Mouse (Mus musculus) forebrain, embryonic 16.5 days (tissue): ENCODE results near the gene Olfr297. TPM values are rescaled to one million over a fixed set of nuclear protein-coding genes. Genes with fewer than 3 reads are reported as not detected.

ENCODE experiments used
- ATAC-seq: fragments of 200-750 bp; cut with Nextera tagmentation; 2 replicates; pipeline ENCODE4 v1.8.0; 2017; ENCODE audit warnings: mild to moderate bottlenecking, moderate library complexity
- H3K27ac ChIP-seq: fragments of 300-500 bp; sonication (generic); 2 replicates; pipeline ENCODE4 v1.5.1; 2014; ENCODE audit warnings: low read length, control low read depth
- H3K27me3 ChIP-seq: fragments of 300-500 bp; sonication (generic); replicated peaks from 2 replicates; pipeline ENCODE4 v1.6.1; 2014; ENCODE audit warnings: low read length; ENCODE audit not compliant: control insufficient read depth, insufficient read depth
- H3K36me3 ChIP-seq: fragments of 300-500 bp; sonication (generic); 2 replicates; pipeline ENCODE4 v1.6.1; 2014; ENCODE audit not compliant: control insufficient read depth, insufficient read depth
- H3K4me1 ChIP-seq: fragments of 300-500 bp; sonication (generic); replicated peaks from 2 replicates; pipeline ENCODE4 v1.6.1; 2014; ENCODE audit warnings: low read length; ENCODE audit not compliant: control insufficient read depth, insufficient read depth
- H3K4me2 ChIP-seq: fragments of 300-500 bp; sonication (generic); 2 replicates; pipeline ENCODE4 v1.6.1; 2014; ENCODE audit warnings: mild to moderate bottlenecking, low read length, control low read depth
- H3K4me3 ChIP-seq: fragments of 300-500 bp; sonication (generic); replicated peaks from 2 replicates; pipeline ENCODE4 v1.5.1; 2014; ENCODE audit warnings: mild to moderate bottlenecking, low read length, control low read depth
- H3K9ac ChIP-seq: fragments of 300-500 bp; sonication (generic); replicated peaks from 2 replicates; pipeline ENCODE4 v1.6.1; 2014; ENCODE audit warnings: low read depth, low read length, control low read depth
- H3K9me3 ChIP-seq: fragments of 300-500 bp; sonication (generic); 2 replicates; pipeline ENCODE4 v1.6.1; 2016; ENCODE audit warnings: low read length; ENCODE audit not compliant: control insufficient read depth
- WGBS: fragments of 180-500 bp; shearing (Covaris S2); extraction: QIAGEN DNeasy Blood & Tissue Kit; methylation state at CpG from one replicate; pipeline ENCODE4 v1.1.7; 2014; 5-methylcytosine and 5-hydroxymethylcytosine counted together
- polyA plus RNA-seq: library from polyadenylated mRNA; unstranded; fragments of >200 nt; fragmentation: Nextera tagmentation; extraction: Ambion mirVana; gene quantifications from 2 replicates; pipeline ENCODE4 v1.2.1, GENCODE M21; 2015

The Olfr297 gene
- polyA plus RNA-seq, result not detected in 2 replicates

DNA sequence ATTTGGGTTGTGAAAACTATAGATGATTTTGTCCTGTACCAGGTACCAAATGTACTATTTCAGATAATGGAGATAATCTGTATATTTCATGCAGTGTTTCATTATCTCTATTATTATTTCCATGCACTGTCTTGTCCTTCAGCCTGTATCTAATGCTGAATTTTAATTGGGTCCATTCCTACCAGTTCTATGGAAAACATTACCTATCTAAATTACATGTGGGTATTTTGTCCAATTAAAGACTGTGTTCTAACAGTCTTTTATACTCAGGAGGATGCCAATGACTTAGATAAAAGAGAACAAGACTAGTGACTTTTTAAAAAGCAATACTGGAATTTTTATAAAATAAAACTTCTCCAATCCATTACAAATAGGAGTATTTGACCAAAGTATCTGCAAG lies at the start of gene Olfr297:
Gene Olfr297 (plus strand): TSS at position 301 of the 400 bp plus-strand sequence.
- Histone ChIP-seq H3K27ac (no peak within 1 kb of the TSS), H3K9me3 (no peaks in the 10 kb centered on the region), H3K36me3 (no peaks in the 10 kb centered on the region), H3K4me2 (no peak within 1 kb of the TSS), H3K4me1 (no peaks in the 10 kb centered on the region), H3K27me3 (no peaks in the 10 kb centered on the region), H3K4me3 (no peak within 1 kb of the TSS), H3K9ac (no peak within 1 kb of the TSS)
- no peak for ATAC-seq

DNA sequence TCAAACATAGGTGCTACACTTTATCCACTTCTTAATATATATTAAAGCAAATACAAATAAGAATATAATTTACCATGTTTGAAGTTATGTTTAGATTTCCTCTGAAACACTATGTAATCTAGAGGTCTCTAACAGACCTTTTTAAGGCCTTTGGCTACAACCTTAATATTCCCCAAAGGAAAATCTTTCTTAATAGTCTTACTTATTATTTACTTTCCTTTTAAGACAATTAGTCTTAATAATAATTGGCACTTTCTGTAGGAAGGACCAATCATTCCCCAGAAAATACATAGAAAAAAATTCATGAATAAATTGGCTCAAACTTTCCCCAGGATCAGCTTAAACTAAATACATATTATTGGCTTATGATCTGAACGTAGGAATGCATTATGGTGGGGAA lies 27.4 kb upstream of the Olfr297 start, which contains the start of gene Olfr298:
Gene Olfr298 (minus strand): TSS at position 101 of the 400 bp plus-strand sequence.
- ATAC-seq, result no peak
- Histone ChIP-seq H3K27me3 (no peaks in the 10 kb centered on the region), H3K36me3 (no peaks in the 10 kb centered on the region), H3K4me1 (no peaks in the 10 kb centered on the region), H3K4me3 (no peak within 1 kb of the TSS), H3K9ac (no peak within 1 kb of the TSS), H3K4me2 (no peak within 1 kb of the TSS), H3K27ac (no peak within 1 kb of the TSS), H3K9me3 (no peaks in the 10 kb centered on the region)
- WGBS, result 85% methylated on average over 1 of the region's 1 CpGs

Other genes with a start within 250 kb of the Olfr297 start
- gene Olfr310, start 242.8 kb upstream of the Olfr297 start, polyA plus RNA-seq, result not detected in 2 replicates
- gene Olfr309, start 206.3 kb upstream of the Olfr297 start, polyA plus RNA-seq, result not detected in 2 replicates
- gene Olfr308, start 194.3 kb upstream of the Olfr297 start, polyA plus RNA-seq, result not detected in 2 replicates
- gene Olfr307, start 182.4 kb upstream of the Olfr297 start, polyA plus RNA-seq, result not detected in 2 replicates
- not detected in 2 replicates for gene Olfr305, start 153.0 kb upstream of the Olfr297 start, polyA plus RNA-seq
- not detected in 2 replicates for gene Olfr304, start 133.3 kb upstream of the Olfr297 start, polyA plus RNA-seq
- gene Olfr303, start 122.2 kb upstream of the Olfr297 start, polyA plus RNA-seq, result not detected in 2 replicates
- gene Olfr301, start 116.1 kb upstream of the Olfr297 start, polyA plus RNA-seq, result not detected in 2 replicates
- gene Olfr299, start 60.0 kb upstream of the Olfr297 start, polyA plus RNA-seq, result not detected in 2 replicates
- not detected in 2 replicates for gene Olfr298, start 27.5 kb upstream of the Olfr297 start, polyA plus RNA-seq
- not detected in 2 replicates for gene Olfr295, start 63.9 kb downstream of the Olfr297 start, polyA plus RNA-seq
- gene Olfr294, start 96.7 kb downstream of the Olfr297 start, polyA plus RNA-seq, result not detected in 2 replicates
- gene Olfr293, start 129.1 kb downstream of the Olfr297 start, polyA plus RNA-seq, result not detected in 2 replicates
- gene Olfr292, start 168.4 kb downstream of the Olfr297 start, polyA plus RNA-seq, result not detected in 2 replicates